Mouse (Mus musculus) lung, embryonic 16.5 days (tissue): ENCODE data around the gene Syngr2. TPM values are rescaled to one million over a fixed set of nuclear protein-coding genes. Genes with fewer than 3 reads are reported as not detected.
A peak's percentile ranks its signal among the peaks of the same experiment; 100 is the strongest.

Experiments
- ATAC-seq: fragments of 200-750 bp; cut with Nextera tagmentation; 2 replicates; pipeline ENCODE4 v1.8.0; 2017; ENCODE audit warnings: low read depth, mild to moderate bottlenecking, moderate library complexity
- H3K27ac ChIP-seq: fragments of 300-500 bp; sonication (generic); 2 replicates; pipeline ENCODE4 v1.5.1; 2014; ENCODE audit warnings: mild to moderate bottlenecking, control low read depth, low read length
- H3K27me3 ChIP-seq: fragments of 300-500 bp; sonication (generic); 2 replicates; pipeline ENCODE4 v1.6.1; 2014; ENCODE audit warnings: low read depth, low read length, mixed read lengths; ENCODE audit not compliant: control insufficient read depth, insufficient read depth
- H3K36me3 ChIP-seq: fragments of 300-500 bp; sonication (generic); 2 replicates; pipeline ENCODE4 v1.6.1; 2014; ENCODE audit warnings: low read length; ENCODE audit not compliant: control insufficient read depth, insufficient read depth
- H3K4me1 ChIP-seq: fragments of 300-500 bp; sonication (generic); replicated peaks from 2 replicates; pipeline ENCODE4 v1.6.1; 2014; ENCODE audit warnings: low read length, mixed read lengths; ENCODE audit not compliant: control insufficient read depth, insufficient read depth
- H3K4me2 ChIP-seq: fragments of 300-500 bp; sonication (generic); 2 replicates; pipeline ENCODE4 v1.6.1; 2014; ENCODE audit warnings: low read depth, low read length, control low read depth
- H3K4me3 ChIP-seq: fragments of 300-500 bp; sonication (generic); 2 replicates; pipeline ENCODE4 v1.5.1; 2014; ENCODE audit warnings: mild to moderate bottlenecking, low read length, control low read depth
- H3K9ac ChIP-seq: fragments of 300-500 bp; sonication (generic); 2 replicates; pipeline ENCODE4 v1.6.1; 2014; ENCODE audit warnings: low read length, control low read depth
- H3K9me3 ChIP-seq: fragments of 300-500 bp; sonication (generic); 2 replicates; pipeline ENCODE4 v1.6.1; 2016; ENCODE audit warnings: low read length; ENCODE audit not compliant: control insufficient read depth
- WGBS: fragments of 180-500 bp; shearing (Covaris S2); extraction: QIAGEN DNeasy Blood & Tissue Kit; methylation state at CpG from one replicate; pipeline ENCODE4 v1.1.7; 2014; 5-methylcytosine and 5-hydroxymethylcytosine counted together
- polyA plus RNA-seq: library from polyadenylated mRNA; unstranded; fragments of >200 nt; fragmentation: Nextera tagmentation; extraction: Ambion mirVana; gene quantifications from 2 replicates; pipeline ENCODE4 v1.2.1, GENCODE M21; 2015

Syngr2 gene
- polyA plus RNA-seq, 1 experiment from 2014 or later = 79.5 TPM

DNA sequence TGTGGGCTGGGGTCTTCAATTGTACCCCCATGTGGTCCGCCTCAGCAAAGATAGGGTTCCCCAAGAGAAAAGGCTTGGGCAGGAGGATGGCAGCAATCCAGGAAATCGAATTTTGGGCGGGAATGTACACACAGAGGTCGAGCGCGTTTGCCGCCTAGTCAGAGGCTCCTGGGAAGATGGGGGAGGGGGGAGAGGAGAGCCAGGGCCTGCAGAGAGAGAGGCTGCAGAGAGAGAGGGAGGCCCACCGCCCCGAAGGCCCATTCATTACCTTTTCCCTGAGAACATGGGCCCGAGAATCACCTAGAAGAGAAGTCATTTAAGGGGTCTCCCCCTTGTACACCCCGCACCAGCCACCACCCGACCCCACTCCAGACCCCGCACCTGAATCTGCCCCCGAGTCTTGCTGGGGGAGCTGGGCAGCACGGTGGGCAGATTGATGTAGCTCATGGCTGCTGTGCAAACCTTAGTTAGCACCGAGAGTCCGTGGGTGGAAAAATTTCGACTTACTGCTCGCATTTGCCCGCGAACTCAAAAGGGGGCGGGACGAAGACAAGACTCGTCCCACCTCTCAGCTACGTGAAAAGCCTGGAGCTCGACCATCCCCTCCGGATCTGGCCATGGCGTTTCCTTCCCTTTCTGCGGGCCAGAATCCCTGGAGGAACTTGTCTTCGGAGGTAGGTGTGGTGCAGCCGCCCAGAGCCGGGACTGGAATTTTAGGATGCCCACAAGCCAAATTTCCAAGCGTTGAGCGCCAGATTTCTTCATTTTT is 16.0 kb downstream of the Syngr2 start, which contains the start of the genes Afmid and Tk1:
Gene Afmid, plus strand, starts transcription at position 592 of the 769 bp plus-strand sequence.
Gene Tk1, minus strand, starts transcription at position 760 of the 769 bp plus-strand sequence.
- Histone ChIP-seq H3K4me1 (peaks cover 71% of the 10 kb centered on the region), H3K9ac (peak within 1 kb of the TSS; percentile 84), H3K4me2 (peak within 1 kb of the TSS; percentile 85), H3K27ac (peak within 1 kb of the TSS; percentile 92), H3K4me3 (peak within 1 kb of the TSS; percentile 71), H3K27me3 (no peaks in the 10 kb centered on the region), H3K9me3 (no peaks in the 10 kb centered on the region), H3K36me3 (peaks cover 13% of the 10 kb centered on the region; the same call in 1 of the 2 replicates)
- under 1% methylated on average over 34 of the region's 34 CpGs for WGBS
- ATAC-seq = peak; percentile 70

DNA sequence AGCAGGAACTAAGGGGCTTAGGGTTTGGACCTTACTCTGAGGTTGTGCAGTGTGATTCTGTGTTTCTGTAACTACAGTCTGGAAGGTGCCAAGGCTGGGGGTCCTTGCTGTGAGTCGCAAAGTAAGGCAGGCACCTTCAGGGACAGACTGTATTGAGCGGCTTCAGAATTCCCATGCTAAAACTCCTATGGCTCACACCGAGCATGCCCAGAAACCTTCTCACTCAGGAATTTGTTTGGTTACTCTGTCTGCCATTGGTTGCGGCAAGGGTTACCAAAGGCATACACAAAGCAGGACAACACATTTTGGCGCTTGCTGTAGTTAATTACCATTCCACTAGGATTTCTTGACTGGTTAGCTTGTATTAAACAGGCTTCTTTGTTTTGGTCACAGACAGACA is 16.7 kb downstream of the Syngr2 start:
- H3K4me1 ChIP-seq = peaks cover 77% of the 10 kb centered on the region
- WGBS = 5% methylated on average over 5 of the region's 5 CpGs
- H3K9me3 ChIP-seq = no peaks in the 10 kb centered on the region
- peak; percentile 6; the same call in 1 of the 2 replicates for ATAC-seq
- peak overlapping the region; percentile 71 for H3K4me3 ChIP-seq
- peak overlapping the region; percentile 92 for H3K27ac ChIP-seq
- peak overlapping the region; percentile 84 for H3K9ac ChIP-seq
- H3K36me3 ChIP-seq = peaks cover 8% of the 10 kb centered on the region; the same call in 1 of the 2 replicates
- H3K4me2 ChIP-seq = peak overlapping the region; percentile 85
- H3K27me3 ChIP-seq = no peaks in the 10 kb centered on the region

DNA sequence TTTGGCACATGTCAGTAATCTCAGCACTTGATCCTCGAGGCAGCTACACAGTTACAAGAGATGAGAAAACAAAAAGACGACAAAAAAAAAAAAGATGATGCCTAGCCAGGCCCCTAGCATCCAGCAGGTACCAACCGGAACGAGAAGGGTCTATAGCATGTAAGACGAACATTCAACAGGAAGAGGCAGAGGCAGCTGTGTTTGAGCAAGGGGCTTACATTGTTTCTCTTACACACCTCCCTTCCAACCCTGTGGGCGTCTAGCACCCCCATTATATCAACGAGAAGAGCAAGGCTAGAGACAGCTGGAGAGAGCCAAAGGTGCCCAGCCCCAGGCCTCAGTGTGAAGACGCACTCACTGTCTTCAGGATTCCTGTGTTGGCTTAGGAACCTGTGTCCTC is 17.4 kb downstream of the Syngr2 start:
- no peak overlapping the region for H3K9ac ChIP-seq
- H3K9me3 ChIP-seq = no peaks in the 10 kb centered on the region
- peaks cover under 1% of the 10 kb centered on the region; the same call in 1 of the 2 replicates for H3K36me3 ChIP-seq
- peak overlapping the region; percentile 85; the same call in 1 of the 2 replicates for H3K4me2 ChIP-seq
- H3K27ac ChIP-seq = no peak overlapping the region
- no peak for ATAC-seq
- H3K27me3 ChIP-seq = no peaks in the 10 kb centered on the region
- peaks cover 78% of the 10 kb centered on the region for H3K4me1 ChIP-seq
- no peak overlapping the region for H3K4me3 ChIP-seq
- WGBS = 37% methylated on average over 8 of the region's 8 CpGs

DNA sequence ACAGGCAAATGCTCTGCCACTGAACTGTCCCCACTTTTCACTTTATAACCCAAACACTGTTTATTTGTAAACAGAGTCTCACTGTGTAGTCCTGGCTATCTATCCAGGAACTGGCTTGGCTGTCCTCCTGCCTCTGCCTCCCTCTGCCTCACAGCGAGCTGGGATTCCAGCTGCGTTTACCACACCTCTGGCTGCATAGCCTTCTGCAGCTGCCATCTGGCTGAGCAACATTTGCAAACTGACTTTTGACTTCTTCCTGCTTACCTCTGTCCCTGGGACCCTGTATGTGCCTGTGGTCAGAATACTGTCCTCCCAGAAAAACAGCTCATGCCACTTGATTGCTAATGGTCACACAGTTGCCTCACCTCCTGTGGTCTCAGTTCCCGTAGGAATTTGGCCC is 17.9 kb downstream of the Syngr2 start:
- H3K9ac ChIP-seq = 0 out of 2 replicates have a peak overlapping the region, but pooled peaks have one; percentile 8
- H3K4me2 ChIP-seq = no peak overlapping the region
- ATAC-seq = no peak
- no peaks in the 10 kb centered on the region for H3K9me3 ChIP-seq
- peak overlapping the region; percentile 7; the same call in 1 of the 2 replicates for H3K27ac ChIP-seq
- H3K4me1 ChIP-seq = peaks cover 83% of the 10 kb centered on the region
- H3K36me3 ChIP-seq = no peaks in the 10 kb centered on the region; the same call in 1 of the 2 replicates
- no peaks in the 10 kb centered on the region for H3K27me3 ChIP-seq
- no peak overlapping the region for H3K4me3 ChIP-seq
- WGBS = 39% methylated on average over 3 of the region's 3 CpGs

DNA sequence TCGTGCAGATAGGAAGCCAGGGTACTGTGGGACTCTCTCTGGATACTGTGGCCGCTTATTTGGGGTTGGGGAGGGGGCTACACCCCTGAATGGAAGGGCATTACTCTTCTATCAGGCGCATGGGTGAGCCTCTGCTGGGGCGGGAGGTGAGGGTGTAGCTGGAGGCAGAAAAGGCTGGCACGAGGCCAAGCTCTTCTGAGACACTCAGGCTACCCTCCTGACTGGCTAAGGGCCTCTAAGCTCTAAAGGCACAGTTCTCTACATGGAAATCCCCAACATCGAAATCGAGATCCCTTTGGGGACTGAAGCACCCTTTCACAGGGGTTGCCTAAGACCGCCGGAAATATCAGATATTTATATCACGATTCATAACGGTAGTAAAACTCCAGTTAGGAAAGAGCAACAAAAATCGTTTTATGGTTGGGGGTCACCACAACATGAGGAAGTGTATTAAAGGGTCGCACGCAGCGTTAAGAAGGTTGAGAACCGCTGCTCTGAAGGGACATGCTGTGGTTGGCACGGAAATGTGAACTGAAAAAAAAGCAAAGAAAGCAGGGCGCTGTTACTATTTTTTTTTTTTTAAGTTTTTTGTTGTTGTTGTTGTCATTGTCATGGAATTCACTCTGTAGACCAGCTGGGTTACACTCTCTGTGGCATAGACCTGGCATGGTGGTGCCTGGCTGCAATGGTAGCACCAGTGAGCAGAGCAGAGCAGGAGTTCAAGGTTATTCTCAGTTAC is 18.9 kb downstream of the Syngr2 start:
- Histone ChIP-seq H3K4me2 (no peak overlapping the region), H3K4me3 (no peak overlapping the region), H3K9me3 (no peaks in the 10 kb centered on the region), H3K27me3 (no peaks in the 10 kb centered on the region), H3K36me3 (no peaks in the 10 kb centered on the region; the same call in 1 of the 2 replicates), H3K4me1 (peaks cover 73% of the 10 kb centered on the region), H3K27ac (peak overlapping the region; percentile 88), H3K9ac (peak overlapping the region; percentile 10; the same call in 1 of the 2 replicates)
- peak; percentile 15 for ATAC-seq
- WGBS = 43% methylated on average over 18 of the region's 18 CpGs

DNA sequence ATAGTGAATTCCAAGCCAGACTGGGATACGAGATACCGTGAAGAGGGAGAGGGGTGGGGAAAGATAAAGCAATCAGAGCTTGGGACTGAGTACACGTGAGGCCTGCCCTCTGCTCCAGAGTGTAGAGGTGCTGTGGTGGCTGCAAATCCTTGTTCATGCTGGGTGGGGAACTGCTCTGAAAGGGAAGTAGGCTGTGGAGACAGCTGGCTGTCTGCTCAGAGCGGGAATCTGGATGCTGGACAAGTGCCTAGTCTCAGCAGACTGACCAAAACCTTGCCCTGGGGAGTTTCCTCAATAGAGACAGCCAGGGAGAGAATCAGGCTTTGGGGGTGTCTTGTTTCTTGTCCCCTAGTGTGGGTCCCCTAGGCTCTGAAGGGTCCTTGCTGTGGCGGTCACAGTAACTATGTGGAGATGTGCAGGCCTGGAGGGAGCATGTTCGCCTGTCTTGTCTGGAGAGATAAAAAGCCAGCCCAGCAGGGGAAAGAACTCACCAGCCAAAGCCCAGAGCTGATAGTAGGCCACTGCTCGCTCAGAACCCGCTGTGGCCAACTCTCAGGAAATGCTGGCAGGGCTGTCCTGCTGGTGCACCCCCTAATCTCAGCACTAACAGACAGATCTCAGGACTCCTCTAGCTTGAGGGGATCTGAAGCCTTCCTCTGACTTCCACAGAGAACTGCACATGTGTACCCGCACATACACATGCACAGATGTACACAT is 19.6 kb downstream of the Syngr2 start:
- H3K9ac ChIP-seq = peak overlapping the region; percentile 10; the same call in 1 of the 2 replicates
- H3K4me1 ChIP-seq = peaks cover 68% of the 10 kb centered on the region
- H3K36me3 ChIP-seq = no peaks in the 10 kb centered on the region
- WGBS = 29% methylated on average over 9 of the region's 9 CpGs
- no peaks in the 10 kb centered on the region for H3K9me3 ChIP-seq
- no peak overlapping the region for H3K4me3 ChIP-seq
- peak overlapping the region; percentile 88 for H3K27ac ChIP-seq
- no peak overlapping the region for H3K4me2 ChIP-seq
- H3K27me3 ChIP-seq = no peaks in the 10 kb centered on the region
- ATAC-seq = peak; percentile 10

DNA sequence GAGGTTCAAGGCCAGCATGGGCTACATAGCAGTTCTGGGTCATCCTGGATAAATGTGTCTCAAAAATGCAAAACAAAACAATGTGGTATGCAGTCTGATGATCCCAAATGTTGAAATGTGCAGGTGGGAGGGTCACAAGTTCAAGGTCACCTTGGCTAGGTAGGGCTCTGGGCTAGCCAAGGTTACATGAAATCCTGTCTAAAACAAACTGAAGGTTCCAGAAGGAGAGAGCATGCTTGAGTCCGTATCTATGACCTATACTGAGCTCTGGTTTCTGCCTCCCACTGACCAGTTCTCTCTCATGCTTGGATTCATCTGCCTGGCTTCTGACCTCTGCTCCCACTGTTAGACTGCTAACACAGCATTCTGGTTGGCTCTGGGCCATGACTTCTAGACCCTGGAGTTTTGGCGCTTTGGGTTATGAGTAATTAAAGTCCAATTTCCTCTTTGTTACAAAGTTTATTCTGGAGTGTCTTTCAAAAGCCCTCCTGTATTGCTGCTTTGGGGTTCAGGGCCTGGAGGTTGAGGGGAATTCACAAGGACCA is 20.3 kb downstream of the Syngr2 start:
- no peaks in the 10 kb centered on the region for H3K27me3 ChIP-seq
- peak overlapping the region; percentile 88 for H3K27ac ChIP-seq
- H3K9me3 ChIP-seq = no peaks in the 10 kb centered on the region
- ATAC-seq = no peak
- 29% methylated on average over 2 of the region's 2 CpGs for WGBS
- peaks cover 63% of the 10 kb centered on the region for H3K4me1 ChIP-seq
- no peak overlapping the region; the same call in 1 of the 2 replicates for H3K9ac ChIP-seq
- H3K4me3 ChIP-seq = no peak overlapping the region
- H3K36me3 ChIP-seq = no peaks in the 10 kb centered on the region
- no peak overlapping the region for H3K4me2 ChIP-seq

DNA sequence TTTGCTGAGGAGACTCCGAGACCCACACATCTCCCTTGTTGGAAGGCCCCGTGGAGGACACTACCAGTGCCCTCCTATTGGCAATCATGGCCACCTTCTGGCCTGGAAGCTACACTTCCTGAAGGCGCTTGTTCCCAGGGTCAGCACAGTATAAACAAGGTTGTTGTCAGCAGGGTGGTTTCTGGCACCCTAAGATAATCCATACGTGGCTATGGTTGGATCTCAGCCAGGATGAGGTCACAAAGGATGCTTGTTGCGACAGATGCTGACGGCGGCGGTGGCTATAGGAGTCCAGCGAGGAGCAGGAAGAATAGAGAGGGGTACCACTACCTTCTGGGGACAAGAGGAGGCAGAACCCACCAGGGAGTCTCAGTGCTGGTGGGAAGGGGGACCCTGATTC is 20.9 kb downstream of the Syngr2 start:
- no peak for ATAC-seq
- H3K36me3 ChIP-seq = no peaks in the 10 kb centered on the region
- peak overlapping the region; percentile 88 for H3K27ac ChIP-seq
- H3K9ac ChIP-seq = peak overlapping the region; percentile 11; the same call in 1 of the 2 replicates
- peaks cover 58% of the 10 kb centered on the region for H3K4me1 ChIP-seq
- no peak overlapping the region for H3K4me3 ChIP-seq
- H3K4me2 ChIP-seq = no peak overlapping the region
- WGBS = 43% methylated on average over 9 of the region's 9 CpGs
- no peaks in the 10 kb centered on the region for H3K27me3 ChIP-seq
- H3K9me3 ChIP-seq = no peaks in the 10 kb centered on the region
